Mouse (Mus musculus): ENCODE results near the gene Ptprg.

GRCm38 (mm10) chr14:11640372-11640771 lies 87.0 kb downstream of the Ptprg start:
- TF ChIP-seq CTCF (IDR thresholded peaks at IDR 0.05; ENCODE audit: borderline replicate concordance, extremely low read depth, insufficient read depth, insufficient read length) (no peak), POLR2A (IDR thresholded peaks at IDR 0.05; ENCODE audit: borderline replicate concordance, extremely low read depth, insufficient read depth, insufficient read length, poor library complexity, severe bottlenecking) (no peak)
